Mouse (Mus musculus): Measurements from ENCODE around the gene Wfdc1. TPM values are rescaled to one million over a fixed set of nuclear protein-coding genes. Genes with fewer than 3 reads are reported as not detected.
A peak's percentile ranks its signal among the peaks of the same experiment; 100 is the strongest.

The Wfdc1 gene
- polyA plus RNA-seq, 1 experiment from 2014 or later, result 15.6 TPM

GRCm38 (mm10) chr8:119690602-119691001 lies 24.4 kb downstream of the Wfdc1 start:
- 72% methylated on average over 6 of the region's 6 CpGs for WGBS
- Histone ChIP-seq H3K9me3 (ENCODE audit: control insufficient read depth) (no peaks in the 10 kb centered on the region), H3K36me3 (ENCODE audit: control insufficient read depth, insufficient read depth) (no peaks in the 10 kb centered on the region), H3K4me3 (ENCODE audit: low read depth, low read length) (no peak overlapping the region), H3K27ac (ENCODE audit: low read depth, low read length) (no peak overlapping the region), H3K4me1 (replicated peaks; ENCODE audit: control insufficient read depth, insufficient read depth, low read length) (no peaks in the 10 kb centered on the region), H3K4me2 (replicated peaks; ENCODE audit: low read depth) (no peak overlapping the region), H3K9ac (ENCODE audit: low read depth, low read length) (no peak overlapping the region), H3K27me3 (replicated peaks; ENCODE audit: control insufficient read depth, insufficient read depth, low read length) (no peaks in the 10 kb centered on the region)
- no peak for ATAC-seq
- TF ChIP-seq CTCF (IDR thresholded peaks at IDR 0.05; ENCODE audit: low read depth), result no peak

- Histone ChIP-seq H3K9ac (ENCODE audit: low read depth, low read length) (no peak overlapping the region), H3K4me3 (ENCODE audit: low read depth, low read length) (no peak overlapping the region), H3K4me2 (replicated peaks; ENCODE audit: low read depth) (no peak overlapping the region), H3K36me3 (ENCODE audit: control insufficient read depth, insufficient read depth) (no peaks in the 10 kb centered on the region), H3K9me3 (ENCODE audit: control insufficient read depth) (no peaks in the 10 kb centered on the region), H3K27me3 (replicated peaks; ENCODE audit: control insufficient read depth, insufficient read depth, low read length) (no peaks in the 10 kb centered on the region), H3K27ac (ENCODE audit: low read depth, low read length) (no peak overlapping the region), H3K4me1 (replicated peaks; ENCODE audit: control insufficient read depth, insufficient read depth, low read length) (no peaks in the 10 kb centered on the region)
- ATAC-seq, result no peak
- no peak for TF ChIP-seq CTCF (IDR thresholded peaks at IDR 0.05; ENCODE audit: low read depth)
- WGBS, result 65% methylated on average over 4 of the region's 4 CpGs
These were observed 25.8 kb downstream of the Wfdc1 start for GRCm38 (mm10) chr8:119691989-119692388.

- Histone ChIP-seq H3K4me2 (replicated peaks; ENCODE audit: low read depth) (no peak overlapping the region), H3K9ac (ENCODE audit: low read depth, low read length) (no peak overlapping the region), H3K4me3 (ENCODE audit: low read depth, low read length) (no peak overlapping the region), H3K4me1 (replicated peaks; ENCODE audit: control insufficient read depth, insufficient read depth, low read length) (no peaks in the 10 kb centered on the region), H3K36me3 (ENCODE audit: control insufficient read depth, insufficient read depth) (no peaks in the 10 kb centered on the region), H3K27me3 (replicated peaks; ENCODE audit: control insufficient read depth, insufficient read depth, low read length) (peaks cover 10% of the 10 kb centered on the region; the same call in 1 of the 2 replicates), H3K27ac (ENCODE audit: low read depth, low read length) (no peak overlapping the region), H3K9me3 (ENCODE audit: control insufficient read depth) (no peaks in the 10 kb centered on the region)
- TF ChIP-seq CTCF (IDR thresholded peaks at IDR 0.05; ENCODE audit: low read depth), result no peak
- ATAC-seq, result no peak
- whole genome bisulfite sequencing, result 68% methylated on average over 7 of the region's 7 CpGs
These were observed 28.5 kb downstream of the Wfdc1 start for GRCm38 (mm10) chr8:119694696-119695095.

GRCm38 (mm10) chr8:119697163-119697562 lies 31.0 kb downstream of the Wfdc1 start:
- TF ChIP-seq CTCF (IDR thresholded peaks at IDR 0.05; ENCODE audit: low read depth), result no peak
- peaks cover 10% of the 10 kb centered on the region; the same call in 1 of the 2 replicates for H3K27me3 ChIP-seq (replicated peaks; ENCODE audit: control insufficient read depth, insufficient read depth, low read length)
- H3K9me3 ChIP-seq (ENCODE audit: control insufficient read depth), result no peaks in the 10 kb centered on the region
- 88% methylated on average over 2 of the region's 2 CpGs for WGBS
- no peak overlapping the region for H3K4me2 ChIP-seq (replicated peaks; ENCODE audit: low read depth)
- no peak for ATAC-seq
- no peaks in the 10 kb centered on the region for H3K36me3 ChIP-seq (ENCODE audit: control insufficient read depth, insufficient read depth)
- no peaks in the 10 kb centered on the region for H3K4me1 ChIP-seq (replicated peaks; ENCODE audit: control insufficient read depth, insufficient read depth, low read length)
- H3K4me3 ChIP-seq (ENCODE audit: low read depth, low read length), result no peak overlapping the region
- no peak overlapping the region for H3K27ac ChIP-seq (ENCODE audit: low read depth, low read length)
- H3K9ac ChIP-seq (ENCODE audit: low read depth, low read length), result no peak overlapping the region

GRCm38 (mm10) chr8:119698960-119699359 lies 32.8 kb downstream of the Wfdc1 start:
- no peak overlapping the region for H3K9ac ChIP-seq (ENCODE audit: low read depth, low read length)
- under 1% methylated on average over 12 of the region's 12 CpGs for WGBS
- no peak; the same call in 1 of the 2 replicates for ATAC-seq
- peak; percentile 86 for TF ChIP-seq CTCF (IDR thresholded peaks at IDR 0.05; ENCODE audit: low read depth)
- no peak overlapping the region for H3K27ac ChIP-seq (ENCODE audit: low read depth, low read length)
- H3K4me2 ChIP-seq (replicated peaks; ENCODE audit: low read depth), result peak overlapping the region; percentile 64
- H3K36me3 ChIP-seq (ENCODE audit: control insufficient read depth, insufficient read depth), result no peaks in the 10 kb centered on the region
- H3K27me3 ChIP-seq (replicated peaks; ENCODE audit: control insufficient read depth, insufficient read depth, low read length), result peaks cover 10% of the 10 kb centered on the region; the same call in 1 of the 2 replicates
- H3K4me1 ChIP-seq (replicated peaks; ENCODE audit: control insufficient read depth, insufficient read depth, low read length), result no peaks in the 10 kb centered on the region
- H3K9me3 ChIP-seq (ENCODE audit: control insufficient read depth), result no peaks in the 10 kb centered on the region
- peak overlapping the region; percentile 35 for H3K4me3 ChIP-seq (ENCODE audit: low read depth, low read length)

- H3K4me3 ChIP-seq (ENCODE audit: low read depth, low read length), result peak within 1 kb of the TSS; percentile 35
- peak within 1 kb of the TSS; percentile 64 for H3K4me2 ChIP-seq (replicated peaks; ENCODE audit: low read depth)
- H3K9me3 ChIP-seq (ENCODE audit: control insufficient read depth), result no peaks in the 10 kb centered on the region
- H3K27ac ChIP-seq (ENCODE audit: low read depth, low read length), result peak within 1 kb of the TSS; percentile 5; the same call in 1 of the 2 replicates
- ATAC-seq, result peak; percentile 71
- 4% methylated on average over 26 of the region's 26 CpGs for WGBS
- H3K4me1 ChIP-seq (replicated peaks; ENCODE audit: control insufficient read depth, insufficient read depth, low read length), result no peaks in the 10 kb centered on the region
- no peak for TF ChIP-seq CTCF (IDR thresholded peaks at IDR 0.05; ENCODE audit: low read depth)
- peaks cover 10% of the 10 kb centered on the region; the same call in 1 of the 2 replicates for H3K27me3 ChIP-seq (replicated peaks; ENCODE audit: control insufficient read depth, insufficient read depth, low read length)
- no peaks in the 10 kb centered on the region for H3K36me3 ChIP-seq (ENCODE audit: control insufficient read depth, insufficient read depth)
- H3K9ac ChIP-seq (ENCODE audit: low read depth, low read length), result peak within 1 kb of the TSS; percentile 31; the same call in 1 of the 2 replicates
These were observed 33.5 kb downstream of the Wfdc1 start, which contains the start of gene Atp2c2 for GRCm38 (mm10) chr8:119699549-119700134. Atp2c2 (plus strand) TSS chr8:119700009.
